Mouse (Mus musculus): ENCODE measurements around the gene Ermap.

Gene Ermap

GRCm38 (mm10) chr4:119138776-119139175, 51.0 kb downstream of the Ermap start:
- DNase-seq (ENCODE audit: low spot score in 2 of 2) = no peak

DNA sequence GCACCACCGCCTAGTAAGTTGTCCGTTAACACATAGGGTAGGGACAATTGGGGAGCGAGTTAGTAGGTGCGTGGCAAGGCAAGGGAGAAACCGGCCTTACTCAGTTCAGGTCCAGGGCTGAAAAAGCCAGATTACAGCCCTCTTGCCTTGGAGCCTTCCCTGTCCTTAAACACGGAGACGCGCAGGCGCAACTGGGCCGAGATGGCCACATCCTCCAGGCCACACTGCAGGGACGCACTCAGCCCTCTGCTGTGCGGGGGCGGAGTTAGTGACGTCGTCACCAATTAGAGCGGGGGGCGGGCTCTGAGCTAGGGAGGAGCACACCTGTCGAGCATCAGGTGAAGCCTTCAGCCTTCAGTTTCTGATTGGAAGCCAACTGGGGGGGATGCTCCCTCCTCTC, 51.6 kb downstream of the Ermap start:
- DNase-seq (ENCODE audit: low spot score in 2 of 2) = no peak

- DNase-seq (ENCODE audit: low spot score in 2 of 2) = no peak
Observed at GRCm38 (mm10) chr4:119137313-119137712, 52.5 kb downstream of the Ermap start.

- no peak for DNase-seq (ENCODE audit: low spot score in 2 of 2)
Observed at GRCm38 (mm10) chr4:119133860-119134259, 56.0 kb downstream of the Ermap start.

- DNase-seq (ENCODE audit: low spot score in 2 of 2) = no peak
Observed at GRCm38 (mm10) chr4:119133306-119133705, 56.5 kb downstream of the Ermap start.

- DNase-seq (ENCODE audit: low spot score in 2 of 2) = no peak
Observed at GRCm38 (mm10) chr4:119131189-119131910, 58.5 kb downstream of the Ermap start.

DNA sequence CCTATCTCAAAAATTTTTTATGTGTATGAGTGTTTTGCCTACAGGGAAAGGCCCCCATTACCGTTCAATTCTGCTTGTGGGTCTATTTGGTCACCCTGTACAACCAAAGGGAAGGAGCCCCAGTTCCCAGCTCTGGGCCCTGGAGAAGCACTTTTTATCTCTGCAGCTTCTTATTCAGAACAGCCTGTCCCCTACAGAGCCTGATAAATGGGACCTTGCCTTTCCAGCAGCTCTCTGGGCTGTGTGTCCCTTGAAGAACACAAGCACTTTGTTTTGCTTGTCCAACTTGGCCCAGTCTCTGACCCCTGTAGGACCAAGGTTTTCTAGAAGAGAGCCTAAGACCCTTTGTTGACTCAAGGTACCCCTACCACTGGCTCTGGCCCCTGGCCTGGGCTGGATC, 60.7 kb downstream of the Ermap start:
- DNase-seq (ENCODE audit: low spot score in 2 of 2) = no peak

- no peak for DNase-seq (ENCODE audit: low spot score in 2 of 2)
Observed at GRCm38 (mm10) chr4:119128547-119128946, 61.3 kb downstream of the Ermap start.

- DNase-seq (ENCODE audit: low spot score in 2 of 2) = peak in 1 of 2 experiments; percentile 48
Observed at GRCm38 (mm10) chr4:119127229-119127628, 62.6 kb downstream of the Ermap start.

- no peak for DNase-seq (ENCODE audit: low spot score in 2 of 2)
Observed at GRCm38 (mm10) chr4:119125577-119126270, 64.1 kb downstream of the Ermap start.
